Mouse (Mus musculus): ENCODE results near the gene Ampd2. TPM values are rescaled to one million over a fixed set of nuclear protein-coding genes. Genes with fewer than 3 reads are reported as not detected.

Ampd2 gene
- polyA plus RNA-seq, 1 experiment from 2014 or later = 42.2 TPM

DNA sequence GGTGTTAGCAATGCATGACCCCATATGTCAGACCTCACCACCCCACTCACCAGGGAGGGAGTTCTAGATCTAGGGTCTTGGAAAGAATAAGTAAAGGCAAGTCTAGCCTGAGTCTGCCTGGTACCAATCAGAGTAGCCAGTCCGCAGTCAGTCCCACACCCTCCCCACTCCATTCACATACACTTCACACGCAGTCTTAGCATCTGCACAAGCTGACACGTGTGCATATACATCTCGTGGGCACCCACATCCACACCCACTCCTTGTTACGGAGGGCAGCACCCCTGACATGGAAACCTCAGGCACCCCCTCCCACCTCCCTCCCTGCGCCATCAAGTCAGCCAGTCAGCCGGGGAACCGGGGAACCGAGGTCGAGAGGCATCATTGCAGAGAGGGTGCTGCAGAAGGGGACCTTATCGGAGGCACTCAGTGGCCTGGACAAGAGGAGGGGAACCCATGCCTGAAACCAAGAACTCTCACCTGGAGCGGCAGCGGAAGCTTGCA lies 1.6 kb downstream of the Ampd2 start:
- Histone ChIP-seq H3K9ac (ENCODE audit: low read length) (peak overlapping the region; percentile 69), H3K4me3 (ENCODE audit: low read depth, low read length) (peak overlapping the region; percentile 54), H3K27ac (ENCODE audit: low read depth) (peak overlapping the region; percentile 95), H3K36me3 (ENCODE audit: control insufficient read depth, insufficient read depth, low read length) (peaks cover 12% of the 10 kb centered on the region), H3K4me2 (ENCODE audit: low read length) (peak overlapping the region; percentile 98), H3K4me1 (replicated peaks; ENCODE audit: control insufficient read depth, insufficient read depth, low read length) (peaks cover 39% of the 10 kb centered on the region), H3K9me3 (ENCODE audit: control insufficient read depth, low read length) (no peaks in the 10 kb centered on the region), H3K27me3 (replicated peaks; ENCODE audit: control insufficient read depth, insufficient read depth, low read length) (no peaks in the 10 kb centered on the region)
- DNase-seq (ENCODE audit: low spot score) (no peak), ATAC-seq (replicated peaks; ENCODE audit: low FRiP score, low TSS enrichment, low read depth) (no peak; the same call in 1 of the 2 replicates)
- 17% methylated on average over 13 of the region's 13 CpGs for WGBS

DNA sequence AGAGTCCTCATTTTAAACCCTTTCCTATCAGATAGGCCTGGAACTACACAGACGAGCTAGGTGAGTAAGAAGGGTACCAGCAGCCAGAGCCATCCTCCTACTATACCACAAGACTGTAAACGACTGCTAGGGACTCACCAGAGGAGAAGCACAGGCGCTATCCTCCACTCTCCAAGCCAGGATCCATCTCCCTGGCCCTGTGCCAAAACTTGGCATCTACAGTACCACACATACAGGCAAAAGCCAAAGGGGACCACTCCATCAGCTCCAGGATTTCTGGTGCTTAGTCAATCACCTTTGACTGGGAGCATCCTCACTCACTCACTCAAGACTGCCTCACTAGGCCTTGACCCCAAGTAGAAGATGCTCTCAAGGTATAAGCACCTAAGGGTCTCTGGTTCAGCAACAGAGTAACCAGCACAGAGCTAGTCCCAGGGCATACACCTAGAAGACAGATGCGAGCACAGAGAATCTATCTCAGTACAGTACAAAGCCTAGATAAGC lies 2.5 kb downstream of the Ampd2 start:
- no peak for ATAC-seq (replicated peaks; ENCODE audit: low FRiP score, low TSS enrichment, low read depth)
- peaks cover 20% of the 10 kb centered on the region for H3K36me3 ChIP-seq (ENCODE audit: control insufficient read depth, insufficient read depth, low read length)
- no peaks in the 10 kb centered on the region for H3K27me3 ChIP-seq (replicated peaks; ENCODE audit: control insufficient read depth, insufficient read depth, low read length)
- no peak overlapping the region for H3K9ac ChIP-seq (ENCODE audit: low read length)
- no peak overlapping the region for H3K27ac ChIP-seq (ENCODE audit: low read depth)
- no peak for DNase-seq (ENCODE audit: low spot score)
- peaks cover 38% of the 10 kb centered on the region for H3K4me1 ChIP-seq (replicated peaks; ENCODE audit: control insufficient read depth, insufficient read depth, low read length)
- peak overlapping the region; percentile 98; the same call in 1 of the 2 replicates for H3K4me2 ChIP-seq (ENCODE audit: low read length)
- H3K9me3 ChIP-seq (ENCODE audit: control insufficient read depth, low read length) = no peaks in the 10 kb centered on the region
- 67% methylated on average over 4 of the region's 4 CpGs for WGBS
- H3K4me3 ChIP-seq (ENCODE audit: low read depth, low read length) = 0 out of 2 replicates have a peak overlapping the region, but pooled peaks have one; percentile 54

DNA sequence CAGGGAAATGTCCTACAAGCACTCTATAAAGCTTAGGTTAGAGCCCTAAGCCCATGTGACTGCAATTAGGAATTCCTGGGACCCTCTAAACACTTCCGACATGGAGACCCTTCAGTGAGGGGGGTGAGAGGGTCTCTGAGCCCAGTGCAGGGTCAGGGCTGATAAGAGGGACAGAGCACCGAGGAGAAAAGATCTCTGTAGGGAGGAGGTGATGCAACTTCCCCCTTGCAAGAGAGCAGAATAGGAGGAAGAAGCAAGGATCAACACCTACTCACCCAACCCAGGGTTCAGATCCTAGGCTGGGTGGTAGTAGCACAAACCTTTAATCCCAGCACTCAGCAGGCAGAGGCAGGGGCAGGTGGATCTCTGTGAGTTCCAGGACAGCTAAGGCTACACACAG lies 3.3 kb downstream of the Ampd2 start:
- 39% methylated on average over 2 of the region's 2 CpGs for WGBS
- peaks cover 28% of the 10 kb centered on the region for H3K36me3 ChIP-seq (ENCODE audit: control insufficient read depth, insufficient read depth, low read length)
- no peak overlapping the region for H3K4me3 ChIP-seq (ENCODE audit: low read depth, low read length)
- peaks cover 34% of the 10 kb centered on the region for H3K4me1 ChIP-seq (replicated peaks; ENCODE audit: control insufficient read depth, insufficient read depth, low read length)
- ATAC-seq (replicated peaks; ENCODE audit: low FRiP score, low TSS enrichment, low read depth) (no peak), DNase-seq (ENCODE audit: low spot score) (no peak)
- no peaks in the 10 kb centered on the region for H3K9me3 ChIP-seq (ENCODE audit: control insufficient read depth, low read length)
- no peaks in the 10 kb centered on the region for H3K27me3 ChIP-seq (replicated peaks; ENCODE audit: control insufficient read depth, insufficient read depth, low read length)
- H3K27ac ChIP-seq (ENCODE audit: low read depth) = no peak overlapping the region
- H3K9ac ChIP-seq (ENCODE audit: low read length) = no peak overlapping the region; the same call in 1 of the 2 replicates
- H3K4me2 ChIP-seq (ENCODE audit: low read length) = no peak overlapping the region

DNA sequence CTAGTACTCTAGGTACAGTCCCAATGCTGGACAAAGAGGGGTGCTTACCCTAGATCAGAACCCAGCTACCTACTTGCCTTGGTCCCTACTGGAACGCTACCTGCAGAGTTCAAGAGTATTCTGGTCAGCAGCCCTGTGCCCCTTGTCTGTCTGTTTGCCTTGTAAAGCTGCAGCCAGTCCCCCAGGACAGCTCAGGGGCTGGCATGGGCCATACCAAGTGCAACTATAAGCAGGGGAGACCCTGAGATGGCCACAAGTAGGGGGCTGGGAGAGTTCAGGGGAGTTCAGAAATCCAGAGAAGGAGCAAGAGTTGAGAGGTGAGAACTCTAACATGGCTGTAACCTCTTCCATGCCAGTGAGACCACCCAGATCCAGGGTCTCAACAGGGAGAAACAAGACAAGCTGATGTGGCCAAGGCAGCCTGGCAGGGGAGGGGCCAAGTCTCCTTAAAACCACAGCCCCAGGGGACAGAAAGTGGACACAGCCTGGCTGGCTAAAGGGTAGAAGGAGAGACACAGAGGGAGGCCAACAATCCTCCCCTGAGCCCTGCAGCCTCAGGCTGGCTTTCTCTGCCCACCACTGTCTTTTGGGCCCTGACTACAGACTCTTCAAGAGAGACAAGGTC lies 4.1 kb downstream of the Ampd2 start:
- WGBS = 75% methylated on average over 1 of the region's 1 CpGs
- Histone ChIP-seq H3K4me3 (ENCODE audit: low read depth, low read length) (no peak overlapping the region), H3K4me2 (ENCODE audit: low read length) (peak overlapping the region; percentile 1; the same call in 1 of the 2 replicates), H3K27me3 (replicated peaks; ENCODE audit: control insufficient read depth, insufficient read depth, low read length) (no peaks in the 10 kb centered on the region), H3K9ac (ENCODE audit: low read length) (peak overlapping the region; percentile 25; the same call in 1 of the 2 replicates), H3K4me1 (replicated peaks; ENCODE audit: control insufficient read depth, insufficient read depth, low read length) (peaks cover 34% of the 10 kb centered on the region), H3K9me3 (ENCODE audit: control insufficient read depth, low read length) (no peaks in the 10 kb centered on the region), H3K36me3 (ENCODE audit: control insufficient read depth, insufficient read depth, low read length) (peaks cover 36% of the 10 kb centered on the region), H3K27ac (ENCODE audit: low read depth) (no peak overlapping the region)
- DNase-seq (ENCODE audit: low spot score) (no peak), ATAC-seq (replicated peaks; ENCODE audit: low FRiP score, low TSS enrichment, low read depth) (no peak)

DNA sequence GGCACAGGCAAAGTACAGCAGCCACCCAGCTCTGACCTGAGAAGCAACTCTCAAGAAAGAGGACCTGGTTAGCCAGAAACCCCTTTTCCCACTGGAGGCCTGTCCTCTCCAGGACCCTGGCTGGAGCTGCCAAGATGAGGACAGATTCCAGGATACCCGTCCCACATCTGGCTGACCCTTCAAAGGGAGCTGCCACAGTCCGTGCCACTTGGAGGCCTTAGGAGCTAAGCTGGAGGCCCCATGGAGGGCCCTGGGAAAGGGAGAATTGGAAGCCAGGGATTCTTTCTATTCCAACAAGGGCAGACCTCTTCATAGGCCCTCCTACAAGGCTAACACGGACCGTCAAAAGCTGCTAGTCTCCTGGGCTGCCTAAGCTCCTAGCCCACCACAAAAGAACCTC lies 4.8 kb downstream of the Ampd2 start:
- Histone ChIP-seq H3K4me2 (ENCODE audit: low read length) (no peak overlapping the region), H3K4me1 (replicated peaks; ENCODE audit: control insufficient read depth, insufficient read depth, low read length) (peaks cover 28% of the 10 kb centered on the region), H3K9ac (ENCODE audit: low read length) (no peak overlapping the region), H3K4me3 (ENCODE audit: low read depth, low read length) (no peak overlapping the region), H3K27ac (ENCODE audit: low read depth) (no peak overlapping the region), H3K36me3 (ENCODE audit: control insufficient read depth, insufficient read depth, low read length) (peaks cover 42% of the 10 kb centered on the region), H3K9me3 (ENCODE audit: control insufficient read depth, low read length) (no peaks in the 10 kb centered on the region), H3K27me3 (replicated peaks; ENCODE audit: control insufficient read depth, insufficient read depth, low read length) (no peaks in the 10 kb centered on the region)
- DNase-seq (ENCODE audit: low spot score) (no peak), ATAC-seq (replicated peaks; ENCODE audit: low FRiP score, low TSS enrichment, low read depth) (no peak)
- WGBS = 57% methylated on average over 4 of the region's 4 CpGs

DNA sequence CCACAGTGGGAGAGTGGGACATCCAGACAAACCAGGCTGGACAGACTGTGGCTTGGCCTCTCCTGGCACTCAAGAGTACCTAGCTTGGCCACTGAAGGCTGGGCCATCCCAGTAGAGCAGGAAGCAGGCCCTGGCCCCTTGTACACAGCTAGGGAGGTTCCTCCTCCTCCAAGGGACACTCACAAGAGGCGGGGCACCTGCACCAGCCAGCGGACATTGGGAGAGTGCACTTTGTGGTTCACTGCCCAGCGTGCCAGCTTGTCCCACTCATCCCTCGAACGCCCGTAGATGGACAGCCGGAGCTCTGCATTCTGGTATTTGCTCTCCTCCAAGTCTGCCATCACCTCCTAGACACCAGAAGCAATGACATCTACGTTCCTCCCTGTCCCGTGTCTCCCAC lies 9.6 kb downstream of the Ampd2 start:
- Histone ChIP-seq H3K9me3 (ENCODE audit: control insufficient read depth, low read length) (no peaks in the 10 kb centered on the region), H3K4me3 (ENCODE audit: low read depth, low read length) (no peak overlapping the region), H3K4me2 (ENCODE audit: low read length) (no peak overlapping the region), H3K4me1 (replicated peaks; ENCODE audit: control insufficient read depth, insufficient read depth, low read length) (peaks cover 3% of the 10 kb centered on the region; the same call in 1 of the 2 replicates), H3K27me3 (replicated peaks; ENCODE audit: control insufficient read depth, insufficient read depth, low read length) (no peaks in the 10 kb centered on the region), H3K36me3 (ENCODE audit: control insufficient read depth, insufficient read depth, low read length) (peaks cover 74% of the 10 kb centered on the region), H3K27ac (ENCODE audit: low read depth) (no peak overlapping the region), H3K9ac (ENCODE audit: low read length) (no peak overlapping the region)
- ATAC-seq (replicated peaks; ENCODE audit: low FRiP score, low TSS enrichment, low read depth) (no peak), DNase-seq (ENCODE audit: low spot score) (no peak)
- 92% methylated on average over 9 of the region's 9 CpGs for WGBS

DNA sequence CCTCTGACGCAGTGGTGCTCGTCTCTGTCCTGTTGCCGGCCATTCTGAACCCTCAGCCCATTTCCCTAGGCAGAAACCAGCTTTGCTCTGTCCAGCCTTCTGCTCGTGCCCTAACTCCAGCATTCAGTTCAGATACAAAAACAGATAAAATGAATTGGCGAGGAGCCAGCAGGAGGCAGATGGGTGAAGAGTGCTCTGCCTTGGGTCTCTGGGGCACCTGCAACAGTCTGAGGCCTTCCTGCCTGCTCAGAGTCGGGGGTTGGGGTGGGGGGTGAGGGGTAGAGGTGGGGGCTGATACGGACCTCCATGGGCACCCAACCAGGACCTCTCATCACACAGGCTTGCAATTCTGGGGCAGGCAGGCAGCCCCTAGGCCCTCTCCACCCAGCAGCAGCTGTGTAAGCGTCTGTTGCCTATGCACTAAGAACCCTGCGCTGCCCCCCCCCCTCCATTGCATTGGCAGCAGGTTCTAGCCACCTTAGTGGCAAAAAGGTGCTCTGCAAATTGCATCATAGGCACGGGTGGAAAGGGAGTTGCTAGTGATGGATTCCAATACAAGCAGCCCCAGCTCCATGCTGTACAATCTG lies 13.4 kb downstream of the Ampd2 start:
- H3K27ac ChIP-seq (ENCODE audit: low read depth) = no peak overlapping the region
- no peaks in the 10 kb centered on the region for H3K27me3 ChIP-seq (replicated peaks; ENCODE audit: control insufficient read depth, insufficient read depth, low read length)
- no peak overlapping the region for H3K9ac ChIP-seq (ENCODE audit: low read length)
- H3K36me3 ChIP-seq (ENCODE audit: control insufficient read depth, insufficient read depth, low read length) = peaks cover 52% of the 10 kb centered on the region
- DNase-seq (ENCODE audit: low spot score) = no peak
- 67% methylated on average over 10 of the region's 10 CpGs for whole genome bisulfite sequencing
- no peaks in the 10 kb centered on the region; the same call in 1 of the 2 replicates for H3K4me1 ChIP-seq (replicated peaks; ENCODE audit: control insufficient read depth, insufficient read depth, low read length)
- H3K9me3 ChIP-seq (ENCODE audit: control insufficient read depth, low read length) = no peaks in the 10 kb centered on the region
- H3K4me2 ChIP-seq (ENCODE audit: low read length) = no peak overlapping the region
- no peak overlapping the region for H3K4me3 ChIP-seq (ENCODE audit: low read depth, low read length)
- no peak for ATAC-seq (replicated peaks; ENCODE audit: low FRiP score, low TSS enrichment, low read depth)

DNA sequence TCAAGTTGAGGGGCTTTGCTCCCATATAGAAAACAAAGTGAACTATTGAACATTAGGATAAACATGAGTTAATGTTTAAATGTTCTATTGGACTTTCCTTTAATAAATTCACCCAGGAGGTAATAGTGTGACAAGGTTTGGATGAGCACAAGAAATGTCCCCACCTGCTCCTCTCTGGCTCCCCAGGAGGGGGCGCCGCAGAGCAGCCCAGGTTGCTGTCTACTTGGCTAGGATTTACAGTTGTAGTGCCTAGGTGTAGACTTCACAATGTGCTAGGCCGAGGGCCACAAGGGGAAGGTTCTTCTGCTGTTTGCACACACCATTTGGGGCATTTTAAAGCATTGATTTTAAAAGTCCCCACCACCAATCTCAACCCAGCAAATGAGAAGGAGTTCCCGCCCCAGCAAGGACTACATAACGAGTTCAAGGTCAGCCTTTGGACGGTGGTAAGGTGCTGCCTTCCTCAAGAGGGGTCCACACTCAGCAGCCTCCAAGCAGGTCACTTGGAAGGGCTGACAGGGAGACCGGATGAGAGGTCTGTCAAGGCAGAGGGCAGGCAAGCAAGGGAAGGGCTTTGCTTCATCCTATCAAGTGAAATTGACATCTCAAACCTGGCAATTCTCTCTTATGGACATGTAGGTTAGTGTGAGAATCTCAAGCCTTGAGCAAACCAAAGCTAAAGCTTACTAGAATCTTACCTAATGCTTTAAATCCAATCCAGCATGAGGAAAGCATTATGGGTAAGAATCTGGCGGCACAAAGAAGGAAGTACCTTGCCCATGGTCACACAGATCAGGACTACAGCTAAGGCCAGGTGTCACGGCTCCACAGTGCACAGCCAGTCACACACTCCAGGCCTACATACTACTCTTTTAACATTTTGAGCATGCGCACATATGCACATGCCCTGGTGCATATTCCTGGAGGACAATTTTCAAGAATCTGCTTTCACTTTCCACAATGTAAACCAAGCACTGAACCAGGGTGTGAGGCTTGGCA lies 15.9 kb downstream of the Ampd2 start:
- H3K9me3 ChIP-seq (ENCODE audit: control insufficient read depth, low read length) = no peaks in the 10 kb centered on the region
- H3K27ac ChIP-seq (ENCODE audit: low read depth) = no peak overlapping the region
- H3K9ac ChIP-seq (ENCODE audit: low read length) = no peak overlapping the region
- WGBS = 66% methylated on average over 10 of the region's 10 CpGs
- peaks cover 27% of the 10 kb centered on the region for H3K36me3 ChIP-seq (ENCODE audit: control insufficient read depth, insufficient read depth, low read length)
- no peak overlapping the region for H3K4me2 ChIP-seq (ENCODE audit: low read length)
- H3K27me3 ChIP-seq (replicated peaks; ENCODE audit: control insufficient read depth, insufficient read depth, low read length) = no peaks in the 10 kb centered on the region
- no peak overlapping the region for H3K4me3 ChIP-seq (ENCODE audit: low read depth, low read length)
- no peak for ATAC-seq (replicated peaks; ENCODE audit: low FRiP score, low TSS enrichment, low read depth)
- no peaks in the 10 kb centered on the region; the same call in 1 of the 2 replicates for H3K4me1 ChIP-seq (replicated peaks; ENCODE audit: control insufficient read depth, insufficient read depth, low read length)
- DNase-seq (ENCODE audit: low spot score) = peak; percentile 74

Data from intestine, embryonic 14.5 days (tissue).